Mouse (Mus musculus): ENCODE results near the gene Tango6.
"Not testable (repeated sequence)": the region's sequence is repeated elsewhere in the genome, so short reads cannot be mapped to it uniquely, and the experiment has no call there.

Tango6 gene

DNA sequence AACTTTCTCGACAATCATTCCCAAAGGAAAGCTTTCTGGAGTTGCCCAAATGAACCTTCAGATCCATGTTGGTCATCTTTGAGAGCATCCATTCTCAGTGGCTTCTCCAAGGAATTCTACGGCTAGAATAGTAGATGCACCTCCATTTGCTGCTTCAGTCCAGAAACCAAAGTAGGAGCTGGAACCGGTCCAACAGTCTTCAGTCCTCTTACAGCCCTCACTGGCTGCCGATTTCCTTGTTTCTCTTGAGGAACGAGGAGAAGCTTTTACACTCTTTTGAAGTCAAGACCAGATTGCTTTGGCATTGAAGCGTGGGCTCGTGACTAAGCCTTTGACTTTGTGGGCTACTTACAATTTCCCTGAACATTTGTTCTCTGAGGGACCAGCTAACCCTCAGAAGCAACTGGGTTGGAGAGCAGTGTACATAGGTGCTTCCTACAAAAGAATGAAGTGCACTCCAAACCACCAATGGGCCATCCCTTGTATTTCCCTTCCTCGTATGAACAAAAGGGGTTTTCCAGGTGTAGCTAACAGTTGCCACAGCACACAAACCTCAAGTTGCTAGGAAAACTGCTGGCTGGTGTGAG, 197.3 kb downstream of the Tango6 start:
- no peak for DNase-seq (ENCODE audit: low spot score)

DNA sequence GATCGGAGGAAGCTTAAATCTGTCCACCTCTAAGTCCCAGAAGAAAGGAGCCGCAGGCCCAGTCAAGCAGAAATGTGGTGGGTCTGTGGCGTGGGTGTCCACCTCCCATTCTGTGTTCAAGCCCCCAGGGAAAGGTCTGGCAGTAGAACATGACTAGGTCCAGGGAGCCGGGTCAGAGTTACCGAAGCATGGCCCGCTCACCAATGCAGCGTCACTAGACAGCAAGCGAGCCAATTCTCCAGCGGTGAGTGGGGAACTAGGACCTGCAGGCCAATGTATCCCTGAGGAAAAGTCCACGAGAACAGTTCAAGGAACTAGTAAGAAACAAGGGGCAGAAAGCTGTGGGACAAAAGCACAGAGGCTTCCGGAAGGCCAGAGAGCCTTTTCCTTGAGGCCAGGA, 201.2 kb downstream of the Tango6 start:
- DNase-seq (ENCODE audit: low spot score) = not testable (repeated sequence)

DNA sequence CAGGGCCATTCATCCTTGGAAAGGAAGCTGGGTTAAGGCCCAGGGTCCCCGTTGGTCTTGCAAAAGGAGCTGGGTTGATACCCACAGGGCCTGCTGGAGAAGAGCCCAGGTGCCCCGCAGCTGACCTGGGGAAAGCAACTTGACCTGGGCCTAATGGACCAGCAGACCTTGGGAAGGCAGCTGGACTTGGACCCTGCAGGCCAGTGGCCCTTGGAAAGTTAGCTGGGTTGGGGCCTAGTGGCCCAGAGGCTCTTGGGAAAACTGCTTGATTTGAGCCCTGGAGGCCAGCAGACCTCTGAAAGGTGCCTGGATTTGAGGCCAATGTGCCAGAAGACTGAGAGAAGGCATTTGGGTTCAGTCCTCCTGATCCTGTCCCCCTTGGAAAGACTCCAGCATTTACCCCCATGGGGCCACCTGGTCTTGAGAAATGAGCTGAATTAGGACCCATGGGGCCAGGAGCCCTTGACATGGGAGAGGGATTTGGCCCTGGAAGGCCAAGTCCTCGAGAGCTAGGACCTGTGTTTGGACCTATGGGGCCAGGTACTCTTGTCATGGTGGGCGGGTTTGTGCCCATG, 202.0 kb downstream of the Tango6 start:
- DNase-seq (ENCODE audit: low spot score) = not testable (repeated sequence)

DNA sequence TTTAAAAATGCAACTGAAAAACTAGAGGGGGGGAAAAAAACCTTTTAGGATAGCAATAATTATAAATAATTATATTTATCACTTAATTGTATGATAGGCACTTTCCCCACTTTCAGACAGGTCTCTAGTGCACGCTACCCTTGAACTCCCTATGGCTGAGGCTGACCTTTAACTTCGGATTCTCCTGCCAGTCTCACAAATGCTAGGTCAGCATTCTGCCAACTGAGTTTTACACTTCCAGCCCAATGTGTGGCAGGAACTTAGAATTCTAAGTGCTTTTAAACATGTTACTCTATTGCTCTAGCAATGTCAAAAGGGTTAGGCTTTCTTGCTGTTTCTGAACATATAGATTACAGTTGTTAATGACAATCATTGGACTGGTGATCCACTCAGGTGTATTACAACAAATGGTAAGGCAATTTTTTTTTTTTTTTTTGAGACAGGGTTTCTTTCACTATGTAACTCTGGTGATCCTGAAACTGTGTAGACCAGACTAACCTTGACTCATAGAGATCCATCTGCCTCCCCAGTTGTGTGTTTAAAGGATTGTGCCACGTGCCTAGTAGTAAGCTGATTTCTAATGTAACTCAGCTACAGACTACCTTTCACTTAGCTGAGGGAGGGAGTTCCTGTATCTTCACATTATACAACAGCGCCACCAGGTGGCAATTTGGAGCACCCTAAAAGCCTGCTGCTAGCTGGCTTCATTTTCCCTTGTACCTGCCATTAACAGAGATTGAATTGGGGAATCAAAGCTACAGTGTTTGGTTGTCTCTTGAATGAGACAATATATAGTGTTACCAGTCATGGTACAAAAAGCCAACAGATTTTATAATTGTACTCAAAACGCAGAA, 204.7 kb downstream of the Tango6 start:
- DNase-seq (ENCODE audit: low spot score) = peak; percentile 91

DNA sequence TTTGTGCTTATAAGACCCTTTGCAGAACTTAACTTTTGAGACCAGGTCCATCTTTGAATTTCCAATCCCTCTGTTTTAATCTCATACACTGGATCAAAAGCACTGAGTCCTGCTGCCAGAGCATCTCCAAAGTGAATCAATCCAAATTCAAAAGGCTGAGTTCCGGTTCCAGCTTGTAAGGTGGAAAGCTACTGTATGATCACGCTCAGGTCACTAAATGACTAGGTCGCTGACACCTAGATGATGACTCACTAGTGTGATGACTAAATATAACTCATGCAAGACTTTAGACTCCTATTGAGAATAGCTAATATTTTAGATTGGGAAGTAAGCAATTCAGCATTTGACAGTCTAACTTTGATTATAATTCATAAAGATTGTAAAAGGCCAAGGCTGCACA, 205.9 kb downstream of the Tango6 start:
- DNase-seq (ENCODE audit: low spot score) = no peak

DNA sequence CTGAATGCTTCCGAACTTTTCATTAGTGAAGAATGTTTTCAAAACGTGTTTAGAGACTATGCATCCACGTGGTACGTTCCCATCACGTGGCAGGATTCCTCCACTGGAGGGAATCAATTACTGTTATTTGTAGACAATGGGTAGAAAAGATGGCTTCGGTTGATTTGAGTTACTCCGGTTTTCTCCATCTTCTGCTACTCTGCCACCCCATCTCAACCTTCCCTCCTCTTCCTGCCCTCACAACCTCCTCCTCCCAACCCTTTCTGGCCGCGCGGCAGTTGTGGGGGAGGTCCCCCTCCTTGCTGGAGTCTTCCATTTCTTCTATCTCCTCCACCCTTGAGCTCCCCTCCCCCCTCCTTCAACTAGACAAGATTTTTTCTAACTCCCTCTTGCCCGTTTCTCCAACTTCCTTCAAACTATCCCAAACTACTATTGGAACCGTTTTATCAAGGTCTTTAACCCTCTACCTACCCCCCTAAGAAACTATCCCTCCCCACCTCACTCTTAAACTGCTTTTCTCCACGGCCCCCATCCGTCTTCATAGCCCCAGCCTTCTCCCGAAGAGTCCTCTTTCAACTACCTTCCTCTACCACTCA, 209.4 kb downstream of the Tango6 start:
- DNase-seq (ENCODE audit: low spot score) = peak; percentile 65

DNA sequence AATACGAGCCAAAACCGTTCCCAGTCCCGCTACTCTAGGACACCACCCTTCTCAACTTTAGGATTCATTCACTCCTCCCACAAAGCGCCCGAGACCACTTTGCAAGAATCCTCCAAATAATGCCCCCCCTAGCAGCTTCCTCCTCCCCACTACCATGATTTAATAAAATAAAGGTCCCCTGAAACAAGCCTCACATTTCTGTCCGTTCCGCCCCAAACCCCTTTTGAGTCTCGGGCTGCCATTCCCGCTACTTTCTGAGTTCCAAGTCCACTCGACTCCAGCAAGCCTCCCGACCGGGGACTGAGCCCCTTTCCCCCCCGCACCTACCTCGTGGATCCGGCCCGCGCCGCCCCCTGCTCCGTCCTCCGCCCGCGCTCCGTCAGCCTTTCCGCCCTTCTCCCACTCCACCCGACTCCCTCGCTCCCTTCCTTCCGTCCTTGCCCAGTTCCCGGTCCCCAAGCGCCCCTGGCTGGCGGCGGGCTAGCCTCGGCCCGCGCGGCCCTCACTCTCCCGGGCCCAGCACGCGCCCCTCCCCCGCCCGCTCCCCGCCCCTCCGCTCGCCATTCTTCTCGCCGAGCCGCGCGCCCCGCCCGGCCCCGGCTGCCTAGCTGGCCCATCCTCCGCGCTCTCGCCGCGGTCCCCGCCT, 210.1 kb downstream of the Tango6 start:
- DNase-seq (ENCODE audit: low spot score) = peak; percentile 71

DNA sequence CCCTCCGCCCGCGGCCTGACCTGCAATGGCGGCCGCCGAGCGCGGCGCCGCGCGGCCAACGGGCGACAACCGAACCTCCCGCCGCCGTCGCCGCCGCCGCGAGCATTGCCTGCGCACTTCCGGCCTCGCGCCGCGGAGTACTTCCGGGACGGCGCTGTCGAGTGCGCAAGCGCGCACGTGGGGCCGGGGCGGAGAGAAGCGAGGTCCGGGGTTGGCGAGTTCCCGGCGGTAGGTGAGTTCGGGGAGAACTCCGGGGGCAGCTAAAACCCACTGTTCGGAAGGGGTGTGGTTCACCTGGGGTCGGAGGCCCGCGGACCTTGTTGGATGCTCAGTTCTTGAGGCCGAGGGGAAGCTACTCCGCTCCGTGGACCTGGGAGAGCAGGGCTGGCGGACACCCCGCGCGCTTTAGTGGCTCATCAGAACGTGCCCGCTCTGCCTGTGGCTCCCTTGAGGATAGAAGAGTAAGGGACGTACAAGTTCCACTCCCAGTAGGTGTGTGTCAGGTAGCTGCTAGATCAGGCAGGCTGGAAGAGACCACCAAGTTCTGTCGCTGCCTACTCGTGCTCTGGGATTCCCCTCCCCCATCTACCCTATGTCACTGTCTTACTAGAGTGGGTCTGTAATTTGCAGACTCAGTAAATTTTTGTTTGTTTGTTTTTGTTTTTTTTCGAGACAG, 210.8 kb downstream of the Tango6 start, which contains the start of gene Utp4:
TSS of gene Utp4 (plus strand) at position 156 of the 676 bp plus-strand sequence.
- DNase-seq (ENCODE audit: low spot score) = peak; percentile 86

DNA sequence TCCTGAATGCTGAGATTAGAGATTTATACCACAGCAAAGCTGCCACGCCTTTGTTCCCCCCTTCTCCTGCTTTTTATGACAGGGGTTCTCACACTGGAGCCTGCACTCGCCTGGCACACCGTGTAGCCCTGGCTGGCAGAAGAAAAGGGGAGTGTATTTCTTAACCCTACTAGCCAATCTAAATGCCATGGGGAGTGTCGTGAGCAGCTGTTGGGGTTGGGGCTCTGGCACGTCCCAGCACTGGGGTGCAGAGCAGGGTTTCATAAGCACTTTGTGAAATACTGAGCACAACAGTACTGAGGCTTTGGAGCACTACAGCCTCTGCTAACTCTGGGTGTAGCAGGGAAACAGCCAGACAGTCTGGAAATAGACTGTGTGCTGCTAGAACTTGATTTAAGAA, 216.6 kb downstream of the Tango6 start:
- no peak for DNase-seq (ENCODE audit: low spot score)
